Mouse (Mus musculus): ENCODE measurements around the gene Zc3h12b. TPM values are rescaled to one million over a fixed set of nuclear protein-coding genes. Genes with fewer than 3 reads are reported as not detected.

The Zc3h12b gene
- total RNA-seq, 4 experiments from 2014 or later, result 35.6 to 42.8 (median 39.5) TPM

Other genes with a start within 250 kb of the Zc3h12b start
- not detected for gene Asb12, start 153.7 kb upstream of the Zc3h12b start, total RNA-seq (2022)
- gene Pfn5, start 153.6 kb upstream of the Zc3h12b start, total RNA-seq (2022), result not detected
- 10 to 100 TPM; 17.1 to 21.0 (median 18.0) TPM for gene Zc4h2, start 53.2 kb upstream of the Zc3h12b start, total RNA-seq (2022)
- gene Las1l, start 245.3 kb downstream of the Zc3h12b start, total RNA-seq (2022), result 10 to 100 TPM; 55.9 to 64.0 (median 56.6) TPM